Mouse (Mus musculus) MEL (cell line): ENCODE results near the gene Gm49325. TPM values are rescaled to one million over a fixed set of nuclear protein-coding genes. Genes with fewer than 3 reads are reported as not detected.

Experiments used
- DNase-seq: peaks from one replicate; pipeline ENCODE4 v3.0.0; 2011; ENCODE audit warnings: low read depth, low spot score
- H3K27ac ChIP-seq: 2 replicates; pipeline ENCODE4 v1.5.1; 2012; ENCODE audit warnings: low read depth, mild to moderate bottlenecking, control low read depth, low read length, moderate library complexity; ENCODE audit not compliant: control insufficient read depth
- H3K27me3 ChIP-seq, 2 experiments: fragments of 150-350 bp in 1 of 2; sonication (generic) in 1 of 2; 2 replicates each; pipeline ENCODE4 v1.6.1; 2012; ENCODE audit warnings: low read length in 2 of 2, mild to moderate bottlenecking in 2 of 2, improper control_type of control experiment in 1 of 2, moderate library complexity in 1 of 2; ENCODE audit not compliant: insufficient read depth in 2 of 2, control insufficient read depth in 1 of 2
- H3K36me3 ChIP-seq, 2 experiments: 2 replicates each; pipeline ENCODE4 v1.6.1; 2012 to 2014; ENCODE audit warnings: low read length in 2 of 2, improper control_type of control experiment in 1 of 2, inconsistent platforms in 1 of 2, mild to moderate bottlenecking in 1 of 2; ENCODE audit not compliant: insufficient read depth in 2 of 2, control insufficient read depth in 1 of 2
- H3K4me1 ChIP-seq, 2 experiments: fragments of 150-350 bp in 1 of 2; sonication (generic) in 1 of 2; 2 replicates each; pipeline ENCODE4 v1.6.1; 2012; ENCODE audit warnings: low read length in 2 of 2, improper control_type of control experiment in 1 of 2, mild to moderate bottlenecking in 1 of 2; ENCODE audit not compliant: insufficient read depth in 2 of 2, control insufficient read depth in 1 of 2
- H3K4me3 ChIP-seq, 2 experiments: fragments of 150-350 bp in 1 of 2; sonication (generic) in 1 of 2; 2 replicates each; pipeline ENCODE4 v1.5.1; 2012; ENCODE audit warnings: low read depth in 2 of 2, low read length in 2 of 2, mild to moderate bottlenecking in 2 of 2, moderate library complexity in 2 of 2, control low read depth in 1 of 2, improper control_type of control experiment in 1 of 2; ENCODE audit not compliant: control insufficient read depth in 1 of 2, insufficient read depth in 1 of 2
- H3K79me2 ChIP-seq: 2 replicates; pipeline ENCODE4 v1.6.1; 2012; ENCODE audit warnings: mild to moderate bottlenecking, low read length, moderate library complexity; ENCODE audit not compliant: control insufficient read depth, poor library complexity, insufficient read depth
- H3K9ac ChIP-seq: 2 replicates; pipeline ENCODE4 v1.6.1; 2012; ENCODE audit warnings: low read depth, mild to moderate bottlenecking, control low read depth, low read length, moderate library complexity; ENCODE audit not compliant: control insufficient read depth, poor library complexity, severe bottlenecking
- H3K9me3 ChIP-seq: fragments of 150-350 bp; sonication (generic); replicated peaks from 2 replicates; pipeline ENCODE4 v1.6.1; 2012; ENCODE audit warnings: mild to moderate bottlenecking, low read length, improper control_type of control experiment, moderate library complexity; ENCODE audit not compliant: insufficient read depth
- CHD1 ChIP-seq: IDR thresholded peaks from 2 replicates; pipeline ENCODE4 v1.6.1; 2012; ENCODE audit warnings: low read depth, mild to moderate bottlenecking, inconsistent platforms, low read length, improper control_type of control experiment
- CTCF ChIP-seq, 3 experiments: IDR thresholded peaks in 2 of 3; conservative IDR thresholded peaks in 1 of 3; 2 replicates each; pipeline ENCODE4 v1.5.1; 2011 to 2012; ENCODE audit warnings: low read length in 3 of 3, low read depth in 2 of 3, mild to moderate bottlenecking in 2 of 3, improper control_type of control experiment in 1 of 3, inconsistent platforms in 1 of 3, mixed read lengths in 1 of 3, moderate library complexity in 1 of 3; ENCODE audit not compliant: control insufficient read depth in 1 of 3, insufficient read depth in 1 of 3, poor library complexity in 1 of 3, severe bottlenecking in 1 of 3
- ELF1 ChIP-seq: IDR thresholded peaks from 2 replicates; pipeline ENCODE4 v1.6.1; 2014; ENCODE audit warnings: low read depth, mild to moderate bottlenecking, inconsistent platforms, low read length, improper control_type of control experiment, moderate library complexity
- EP300 ChIP-seq, 2 experiments: IDR thresholded peaks; 2 replicates each; pipeline ENCODE4 v1.6.1; 2011; ENCODE audit warnings: improper control_type of control experiment in 2 of 2, low read length in 2 of 2, low read depth in 1 of 2, mild to moderate bottlenecking in 1 of 2
- ETS1 ChIP-seq: IDR thresholded peaks from 2 replicates; pipeline ENCODE4 v1.6.1; 2012; ENCODE audit warnings: low read depth, mild to moderate bottlenecking, inconsistent platforms, low read length, improper control_type of control experiment, moderate library complexity
- GATA1 ChIP-seq: IDR thresholded peaks from 2 replicates; pipeline ENCODE4 v1.6.1; 2011; ENCODE audit warnings: low read depth, low read length, improper control_type of control experiment
- HCFC1 ChIP-seq: IDR thresholded peaks from 2 replicates; pipeline ENCODE4 v1.6.1; 2012; ENCODE audit warnings: low read depth, mild to moderate bottlenecking, inconsistent platforms, low read length, improper control_type of control experiment, moderate library complexity
- JUND ChIP-seq: IDR thresholded peaks from 2 replicates; pipeline ENCODE4 v1.6.1; 2011; ENCODE audit warnings: low read depth, mild to moderate bottlenecking, improper control_type of control experiment, low read length
- KAT2A ChIP-seq: conservative IDR thresholded peaks from 2 replicates; pipeline ENCODE4 v1.6.1; 2012; ENCODE audit warnings: low read depth, low read length, improper control_type of control experiment, inconsistent platforms
- MAFK ChIP-seq: IDR thresholded peaks from 2 replicates; pipeline ENCODE4 v1.6.1; 2011; ENCODE audit warnings: low read depth, mild to moderate bottlenecking, low read length, improper control_type of control experiment, borderline replicate concordance
- MAX ChIP-seq: IDR thresholded peaks from 2 replicates; pipeline ENCODE4 v1.6.1; 2011; ENCODE audit warnings: low read length, improper control_type of control experiment
- MAZ ChIP-seq: IDR thresholded peaks from 2 replicates; pipeline ENCODE4 v1.6.1; 2012; ENCODE audit warnings: low read depth, mild to moderate bottlenecking, inconsistent platforms, low read length, improper control_type of control experiment
- MEF2A ChIP-seq: IDR thresholded peaks from 2 replicates; pipeline ENCODE4 v1.6.1; 2014; ENCODE audit warnings: low read depth, mild to moderate bottlenecking, inconsistent platforms, low read length, improper control_type of control experiment; ENCODE audit not compliant: poor library complexity, insufficient replicate concordance, severe bottlenecking; ENCODE audit errors: extremely low read depth
- MXI1 ChIP-seq: IDR thresholded peaks from 2 replicates; pipeline ENCODE4 v1.6.1; 2011; ENCODE audit warnings: mild to moderate bottlenecking, low read depth, low read length, improper control_type of control experiment
- MYB ChIP-seq: IDR thresholded peaks from 2 replicates; pipeline ENCODE4 v1.6.1; 2011; ENCODE audit warnings: mild to moderate bottlenecking, low read depth, low read length, improper control_type of control experiment
- MYC ChIP-seq: IDR thresholded peaks from 2 replicates; pipeline ENCODE4 v1.6.1; 2011; ENCODE audit warnings: low read depth, mild to moderate bottlenecking, low read length, improper control_type of control experiment, moderate library complexity
- NELFE ChIP-seq: IDR thresholded peaks from 2 replicates; pipeline ENCODE4 v1.6.1; 2011; ENCODE audit warnings: low read depth, low read length, improper control_type of control experiment
- NRF1 ChIP-seq: IDR thresholded peaks from 2 replicates; pipeline ENCODE4 v1.6.1; 2014; ENCODE audit warnings: low read depth, mild to moderate bottlenecking, inconsistent platforms, low read length, improper control_type of control experiment, moderate library complexity; ENCODE audit not compliant: poor library complexity, insufficient read depth, severe bottlenecking
- POLR2AphosphoS2 ChIP-seq: IDR thresholded peaks from 2 replicates; pipeline ENCODE4 v1.6.1; 2011; ENCODE audit warnings: low read length, improper control_type of control experiment
- POLR2AphosphoS5 ChIP-seq: IDR thresholded peaks from 2 replicates; pipeline ENCODE4 v1.6.1; 2012; ENCODE audit warnings: low read depth, borderline replicate concordance, mild to moderate bottlenecking, inconsistent platforms, low read length, moderate library complexity, mixed read lengths
- RAD21 ChIP-seq: IDR thresholded peaks from 2 replicates; pipeline ENCODE4 v1.6.1; 2011; ENCODE audit warnings: mild to moderate bottlenecking, low read depth, low read length, improper control_type of control experiment
- SIN3A ChIP-seq: IDR thresholded peaks from 2 replicates; pipeline ENCODE4 v1.6.1; 2012; ENCODE audit warnings: low read length, improper control_type of control experiment, inconsistent platforms
- SMC3 ChIP-seq: IDR thresholded peaks from 2 replicates; pipeline ENCODE4 v1.6.1; 2011; ENCODE audit warnings: low read depth, low read length, improper control_type of control experiment
- TAL1 ChIP-seq: IDR thresholded peaks from 2 replicates; pipeline ENCODE4 v1.6.1; 2012; ENCODE audit warnings: mild to moderate bottlenecking, inconsistent platforms, low read length, moderate library complexity, mixed read lengths
- TCF12 ChIP-seq: IDR thresholded peaks from 2 replicates; pipeline ENCODE4 v1.6.1; 2014; ENCODE audit warnings: low read depth, mild to moderate bottlenecking, inconsistent platforms, low read length, improper control_type of control experiment, moderate library complexity
- UBTF ChIP-seq: IDR thresholded peaks from 2 replicates; pipeline ENCODE4 v1.6.1; 2012; ENCODE audit warnings: low read depth, mild to moderate bottlenecking, inconsistent platforms, low read length, improper control_type of control experiment, moderate library complexity, borderline replicate concordance; ENCODE audit not compliant: insufficient read depth
- ZMIZ1 ChIP-seq: IDR thresholded peaks from 2 replicates; pipeline ENCODE4 v1.6.1; 2012; ENCODE audit warnings: low read depth, mild to moderate bottlenecking, inconsistent platforms, low read length, improper control_type of control experiment, moderate library complexity
- polyA plus RNA-seq, 2 experiments: library from polyadenylated mRNA; stranded (reverse) in 1 of 2; unstranded in 1 of 2; fragments of >175 nt in 1 of 2; fragments of >200 nt in 1 of 2; gene quantifications; 2 replicates each; pipeline versions ENCODE4 v1.2.1 to v1.2.4; 2012; ENCODE audit warnings: low replicate concordance in 2 of 2, low read depth in 1 of 2; ENCODE audit not compliant: insufficient read length in 2 of 2, insufficient read depth in 1 of 2, missing spikeins in 1 of 2
- total RNA-seq: library from RNA; depleted of rRNA; stranded (reverse); fragments of 300-350 nt; gene quantifications from 2 replicates; pipeline ENCODE4 v1.2.3, GENCODE M21; 2012

Gene Gm49325
- total and polyA plus RNA-seq, 3 experiments = 1.0 to 3.7 TPM; not detected in 1

DNA sequence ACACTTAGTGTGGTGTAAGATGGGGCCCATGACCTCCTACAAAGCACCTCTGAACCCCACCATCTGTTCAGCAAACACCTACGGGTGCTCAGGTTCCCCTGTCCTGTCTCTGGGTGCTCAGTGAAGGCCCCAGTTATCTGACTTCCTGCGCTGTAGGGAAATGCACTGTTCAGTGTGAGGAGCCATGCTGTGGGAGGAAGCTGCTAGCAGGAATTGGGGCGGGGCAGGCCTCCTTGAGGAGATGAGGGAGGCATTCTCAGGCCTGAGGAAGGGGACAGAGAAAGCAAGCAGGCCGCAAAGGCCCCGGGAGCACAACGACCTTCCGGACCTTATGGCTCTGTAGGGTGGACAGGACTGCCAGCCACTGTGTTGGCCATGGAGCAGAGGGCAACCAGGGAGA is 16.9 kb upstream of the Gm49325 start (continued):
- TF ChIP-seq SMC3 (no peak), MYC (no peak), MAX (no peak), MXI1 (peak; percentile 35; the same call in 1 of the 2 replicates), SIN3A (no peak; the same call in 1 of the 2 replicates), ELF1 (no peak), MAFK (no peak), HCFC1 (peak; percentile 32; the same call in 1 of the 2 replicates)
- TF ChIP-seq, all 39 proteins: peak for 7

DNA sequence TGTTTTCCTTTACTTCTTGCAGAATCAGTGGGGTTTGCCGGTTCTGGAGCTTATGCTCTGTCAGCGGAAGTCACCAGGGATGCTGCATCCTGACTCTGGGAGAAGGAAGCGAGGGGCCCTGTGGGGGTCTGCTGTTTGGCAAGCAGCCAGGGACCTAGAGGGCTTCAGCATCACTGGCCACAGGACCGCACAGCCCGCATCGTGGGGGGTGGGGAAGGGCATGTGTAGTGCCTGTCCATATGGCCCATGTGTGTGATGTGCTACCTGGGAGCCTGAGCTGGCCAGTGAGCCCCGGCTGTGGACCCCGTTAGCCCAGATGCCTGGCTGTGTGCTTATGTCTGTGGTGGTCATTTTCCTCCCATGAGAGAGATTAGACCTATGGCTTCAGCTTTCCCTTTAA is 16.2 kb upstream of the Gm49325 start:
- H3K79me2 ChIP-seq = peaks cover 5% of the 10 kb centered on the region
- no peak for TF ChIP-seq TCF12
- no peak for TF ChIP-seq UBTF
- no peak for TF ChIP-seq TAL1
- TF ChIP-seq GATA1 = no peak
- TF ChIP-seq EP300 (IDR thresholded peaks at IDR 0.05; ENCODE audit: low read depth in 1 of 2, low read length in 2 of 2) = no peak
- TF ChIP-seq ETS1 = no peak
- TF ChIP-seq MYB = no peak
- H3K36me3 ChIP-seq = peaks cover 5 to 11% of the 10 kb centered on the region in 2 experiments
- H3K9me3 ChIP-seq = no peaks in the 10 kb centered on the region
- peaks cover 8 to 10% of the 10 kb centered on the region in 2 experiments for H3K4me1 ChIP-seq
- H3K9ac ChIP-seq = no peak overlapping the region
- no peak for DNase-seq
- no peaks in the 10 kb centered on the region for H3K27me3 ChIP-seq
- no peak overlapping the region for H3K27ac ChIP-seq
- no peak overlapping the region for H3K4me3 ChIP-seq

DNA sequence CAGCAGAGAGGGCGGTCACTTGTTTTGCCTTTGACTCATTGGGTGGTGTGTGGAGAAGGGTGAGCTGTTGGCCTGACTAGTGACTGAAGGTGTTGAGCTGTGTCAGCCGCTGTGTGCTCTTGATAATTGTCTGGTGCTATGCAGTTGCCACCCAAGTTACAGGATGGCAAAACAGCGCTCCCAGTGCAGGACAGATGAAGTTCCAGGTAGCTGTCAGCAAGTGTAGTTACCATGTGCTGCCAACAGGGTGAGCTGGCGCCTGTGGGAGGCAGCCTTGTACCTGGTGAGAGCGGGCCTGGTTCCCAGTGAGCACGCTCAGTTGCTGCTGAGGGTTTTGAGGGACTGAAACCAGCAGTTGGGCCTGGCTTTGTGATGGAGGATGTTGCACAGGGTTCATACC is 15.2 kb upstream of the Gm49325 start:
- Histone ChIP-seq H3K4me1 (peaks cover 8 to 10% of the 10 kb centered on the region in 2 experiments), H3K27ac (no peak overlapping the region), H3K9me3 (no peaks in the 10 kb centered on the region), H3K27me3 (no peaks in the 10 kb centered on the region), H3K79me2 (no peaks in the 10 kb centered on the region; the same call in 1 of the 2 replicates), H3K9ac (no peak overlapping the region), H3K4me3 (no peak overlapping the region), H3K36me3 (peaks cover 5 to 11% of the 10 kb centered on the region in 2 experiments)
- peak; percentile 74 for DNase-seq
- TF ChIP-seq GATA1 = no peak
- no peak for TF ChIP-seq MAZ
- no peak for TF ChIP-seq TAL1
- TF ChIP-seq TCF12 = no peak
- peak; percentile 46 for TF ChIP-seq RAD21
- TF ChIP-seq CHD1 = no peak
- TF ChIP-seq ZMIZ1 = no peak
- TF ChIP-seq JUND = no peak
- TF ChIP-seq POLR2AphosphoS5 = no peak
- no peak for TF ChIP-seq NELFE
- no peak for TF ChIP-seq MEF2A
- peak; percentile 35 for TF ChIP-seq SMC3
- TF ChIP-seq KAT2A = no peak
- 0 out of 2 replicates have a peak, but pooled peaks have one; percentile 18 for TF ChIP-seq MAX
- no peak for TF ChIP-seq ELF1
- TF ChIP-seq HCFC1 = no peak
- peak; percentile 62 to 81 (median 78) for TF ChIP-seq CTCF (IDR thresholded peaks at IDR 0.05 in 2 of 3, conservative IDR thresholded peaks at IDR 0.05 in 1 of 3; ENCODE audit: control insufficient read depth in 1 of 3, insufficient read depth in 1 of 3, low read depth in 2 of 3, low read length in 3 of 3, poor library complexity in 1 of 3, severe bottlenecking in 1 of 3)
- peak; percentile 67 for TF ChIP-seq NRF1
- no peak for TF ChIP-seq POLR2AphosphoS2
- TF ChIP-seq MXI1 = no peak
